Mouse (Mus musculus) kidney, adult 2 months (tissue): Measurements from ENCODE around the gene Slc35b2.

ENCODE experiments used
- CTCF ChIP-seq: fragments of 200-500 bp; conservative IDR thresholded peaks from 2 replicates; pipeline ENCODE4 v1.5.1; 2011; ENCODE audit warnings: low read depth, mild to moderate bottlenecking, control low read depth, low read length, moderate library complexity, mixed read lengths; ENCODE audit not compliant: insufficient read depth, insufficient read length
- POLR2A ChIP-seq: fragments of 200-500 bp; IDR thresholded peaks from one replicate; pipeline ENCODE4 v1.6.1; 2011; ENCODE audit warnings: low read depth, low read length, control low read depth

GRCm38 (mm10) chr17:45579554-45579953 is 15.9 kb downstream of the Slc35b2 start:
- TF ChIP-seq POLR2A (no peak), CTCF (no peak)
